Mouse (Mus musculus) thymus, adult 2 months (tissue): ENCODE data around the gene Kcnd1. TPM values are rescaled to one million over a fixed set of nuclear protein-coding genes. Genes with fewer than 3 reads are reported as not detected.

ENCODE experiments used
- DNase-seq: peaks from one replicate; pipeline ENCODE4 v3.0.0; 2021
- H3K27ac ChIP-seq: fragments of 200-500 bp; 2 replicates; pipeline ENCODE4 v1.5.1; 2012; ENCODE audit warnings: low read length, control low read depth; ENCODE audit not compliant: control insufficient read depth, insufficient read depth
- H3K27me3 ChIP-seq: fragments of 200-500 bp; 2 replicates; pipeline ENCODE4 v1.6.1; 2012; ENCODE audit warnings: mild to moderate bottlenecking, low read length, moderate library complexity, mixed read lengths; ENCODE audit not compliant: control insufficient read depth, insufficient read depth
- H3K36me3 ChIP-seq: fragments of 200-500 bp; 2 replicates; pipeline ENCODE4 v1.6.1; 2012; ENCODE audit warnings: mild to moderate bottlenecking, low read length, moderate library complexity; ENCODE audit not compliant: control insufficient read depth, insufficient read depth
- H3K4me1 ChIP-seq: fragments of 200-500 bp; replicated peaks from 2 replicates; pipeline ENCODE4 v1.6.1; 2012; ENCODE audit warnings: low read length; ENCODE audit not compliant: control insufficient read depth, insufficient read depth
- H3K4me3 ChIP-seq: fragments of 200-500 bp; 2 replicates; pipeline ENCODE4 v1.5.1; 2012; ENCODE audit warnings: mild to moderate bottlenecking, low read length, control low read depth, moderate library complexity; ENCODE audit not compliant: control insufficient read depth, insufficient read depth
- CTCF ChIP-seq: fragments of 200-500 bp; IDR thresholded peaks from 2 replicates; pipeline ENCODE4 v1.5.1; 2012; ENCODE audit warnings: mild to moderate bottlenecking, control low read depth, low read length, moderate library complexity, borderline replicate concordance; ENCODE audit not compliant: control insufficient read depth, poor library complexity, insufficient read depth; ENCODE audit errors: extremely low read depth
- POLR2A ChIP-seq: fragments of 200-500 bp; IDR thresholded peaks from 2 replicates; pipeline ENCODE4 v1.6.1; 2012; ENCODE audit warnings: mild to moderate bottlenecking, low read length, control low read depth, moderate library complexity; ENCODE audit not compliant: control insufficient read depth, poor library complexity, insufficient read depth; ENCODE audit errors: extremely low read depth
- WGBS: fragments of 180-500 bp; shearing (Covaris S2); methylation state at CpG from one replicate; pipeline ENCODE4 v1.1.7; 2018; 5-methylcytosine and 5-hydroxymethylcytosine counted together
- polyA plus RNA-seq: library from polyadenylated mRNA; depleted of rRNA; stranded (reverse); fragments of >200 nt; gene quantifications from 2 replicates; pipeline ENCODE4 v1.2.3, GENCODE M21; 2012; rRNA removed

Kcnd1 gene
- polyA plus RNA-seq: 1.1 TPM in 2 replicates

GRCm38 (mm10) chrX:7821865-7822779 lies at the start of gene Kcnd1:
Gene Kcnd1, plus strand, starts transcription at chrX:7822289.
- no peak within 1 kb of the TSS for H3K4me3 ChIP-seq
- no peak within 1 kb of the TSS for H3K27ac ChIP-seq
- no peaks in the 10 kb centered on the region for H3K27me3 ChIP-seq
- H3K36me3 ChIP-seq: no peaks in the 10 kb centered on the region
- TF ChIP-seq CTCF: no peak
- TF ChIP-seq POLR2A: no peak
- DNase-seq: no peak
- peaks cover 6% of the 10 kb centered on the region; the same call in 1 of the 2 replicates for H3K4me1 ChIP-seq
- WGBS: 11% methylated on average over 22 of the region's 24 CpGs

GRCm38 (mm10) chrX:7772766-7773165 lies 49.3 kb upstream of the Kcnd1 start:
- H3K4me3 ChIP-seq: no peak overlapping the region
- no peak overlapping the region for H3K27ac ChIP-seq
- H3K4me1 ChIP-seq: no peaks in the 10 kb centered on the region
- DNase-seq: peak; percentile 13
- no peaks in the 10 kb centered on the region for H3K36me3 ChIP-seq
- TF ChIP-seq CTCF: no peak
- no peak for TF ChIP-seq POLR2A
- WGBS: 83% methylated on average over 2 of the region's 2 CpGs
- no peaks in the 10 kb centered on the region for H3K27me3 ChIP-seq

- no peaks in the 10 kb centered on the region for H3K36me3 ChIP-seq
- 92% methylated on average over 9 of the region's 9 CpGs for WGBS
- H3K27ac ChIP-seq: no peak overlapping the region
- H3K27me3 ChIP-seq: no peaks in the 10 kb centered on the region
- no peak for DNase-seq
- H3K4me1 ChIP-seq: no peaks in the 10 kb centered on the region
- TF ChIP-seq POLR2A (no peak), CTCF (no peak)
- H3K4me3 ChIP-seq: no peak overlapping the region
Measured at GRCm38 (mm10) chrX:7775501-7776205, 46.4 kb upstream of the Kcnd1 start.

DNA sequence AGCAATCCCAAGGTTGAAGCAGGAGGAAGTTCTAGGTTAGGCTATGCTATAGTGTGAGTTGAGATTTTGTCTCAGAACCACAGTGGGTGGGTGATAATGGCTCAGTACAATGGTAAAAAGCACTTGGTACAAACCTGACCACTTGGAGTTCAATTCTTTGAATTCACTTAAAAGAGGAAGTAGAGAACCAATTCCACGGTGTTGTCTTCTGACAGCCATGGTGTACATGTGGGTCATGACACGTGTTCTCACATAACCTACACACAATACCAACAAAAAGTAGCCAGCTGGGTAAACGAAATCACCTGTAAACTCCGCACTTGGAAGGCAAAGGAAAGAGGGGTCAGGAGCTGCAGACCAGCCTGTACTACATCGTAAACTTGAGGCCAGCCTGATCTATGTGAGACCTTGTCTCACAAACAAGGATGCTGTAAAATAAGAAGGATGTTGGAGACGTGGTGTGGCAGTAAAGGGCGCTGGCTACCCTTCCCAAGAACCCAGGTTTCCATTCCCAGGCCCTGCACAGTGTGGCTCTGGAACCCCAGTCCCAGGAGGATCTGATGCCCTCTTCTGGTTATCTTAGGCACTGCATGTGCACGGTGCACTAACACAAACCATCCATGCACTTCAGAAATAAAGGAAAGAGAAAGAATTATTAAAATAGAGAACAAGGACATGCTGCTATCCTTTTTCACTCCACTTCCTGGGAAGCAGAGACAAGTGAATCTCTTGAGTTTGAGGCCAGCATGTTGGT lies 45.6 kb upstream of the Kcnd1 start:
- no peak overlapping the region for H3K27ac ChIP-seq
- peak; percentile 42; the same call in 1 of the 2 replicates for TF ChIP-seq CTCF
- TF ChIP-seq POLR2A: no peak
- no peaks in the 10 kb centered on the region for H3K4me1 ChIP-seq
- DNase-seq: peak; percentile 37
- no peak overlapping the region for H3K4me3 ChIP-seq
- WGBS: 30% methylated on average over 8 of the region's 8 CpGs
- no peaks in the 10 kb centered on the region for H3K36me3 ChIP-seq
- H3K27me3 ChIP-seq: no peaks in the 10 kb centered on the region

DNA sequence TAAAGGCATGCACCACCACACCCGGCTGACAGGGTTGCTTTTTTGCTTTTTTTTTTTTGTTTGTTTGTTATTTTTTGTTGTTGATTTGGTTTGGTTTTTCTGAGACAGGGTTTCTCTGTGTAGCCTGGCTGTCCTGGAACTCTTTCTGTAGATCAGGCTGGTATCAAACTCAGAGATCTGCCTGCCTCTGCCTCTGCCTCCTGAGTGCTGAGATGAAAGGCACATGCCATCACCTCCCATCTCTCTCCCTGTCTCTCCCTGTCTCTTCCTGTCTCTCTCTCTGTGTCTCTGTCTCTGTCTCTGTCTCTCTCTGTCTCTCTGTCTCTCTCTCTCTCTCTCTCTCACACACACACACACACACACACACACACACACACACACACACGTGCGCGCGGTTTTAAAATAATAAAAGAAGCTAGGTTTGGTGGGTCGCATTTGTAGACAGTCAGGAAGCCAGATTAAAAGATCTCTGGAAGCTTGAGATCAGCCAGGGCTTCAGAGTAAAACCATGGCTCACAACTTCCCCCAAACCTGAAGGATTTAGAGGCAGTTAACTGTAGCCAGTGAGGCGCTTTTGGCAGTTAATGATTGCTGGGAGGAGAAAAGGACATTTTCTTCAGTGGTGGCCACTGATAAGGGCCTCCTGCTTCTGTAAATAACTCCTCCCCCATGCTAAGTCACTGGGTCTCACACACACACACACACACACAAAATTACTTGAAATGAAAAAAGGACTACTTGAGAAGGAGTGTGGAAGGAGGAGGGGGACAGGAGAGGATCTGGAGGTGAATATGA lies 43.4 kb upstream of the Kcnd1 start:
- Histone ChIP-seq H3K27ac (no peak overlapping the region), H3K27me3 (no peaks in the 10 kb centered on the region), H3K36me3 (no peaks in the 10 kb centered on the region), H3K4me3 (no peak overlapping the region), H3K4me1 (no peaks in the 10 kb centered on the region)
- 72% methylated on average over 7 of the region's 7 CpGs for WGBS
- DNase-seq: no peak
- TF ChIP-seq CTCF: no peak

GRCm38 (mm10) chrX:7779294-7779693 lies 42.8 kb upstream of the Kcnd1 start:
- no peak overlapping the region for H3K4me3 ChIP-seq
- H3K27ac ChIP-seq: no peak overlapping the region
- no peaks in the 10 kb centered on the region for H3K27me3 ChIP-seq
- WGBS: 38% methylated on average over 3 of the region's 3 CpGs
- no peaks in the 10 kb centered on the region for H3K36me3 ChIP-seq
- DNase-seq: no peak
- no peaks in the 10 kb centered on the region for H3K4me1 ChIP-seq
- TF ChIP-seq POLR2A: no peak
- TF ChIP-seq CTCF: no peak
